Mouse (Mus musculus) myocyte (in vitro differentiated cells): Measurements from ENCODE around the gene Brdt. TPM values are rescaled to one million over a fixed set of nuclear protein-coding genes. Genes with fewer than 3 reads are reported as not detected.

ENCODE experiments used
- H3K27me3 ChIP-seq: one replicate; pipeline ENCODE4 v1.6.1; 2011; ENCODE audit not compliant: control insufficient read depth, insufficient read depth, insufficient read length
- H3K36me3 ChIP-seq: one replicate; pipeline ENCODE4 v1.6.1; 2011; ENCODE audit not compliant: control insufficient read depth, insufficient read depth
- H3K4me2 ChIP-seq: one replicate; pipeline ENCODE4 v1.6.1; 2011; ENCODE audit warnings: low read depth, control low read depth
- H3K4me3 ChIP-seq: one replicate; pipeline ENCODE4 v1.5.1; 2011; ENCODE audit warnings: mild to moderate bottlenecking, control low read depth, moderate library complexity
- H3K79me2 ChIP-seq: one replicate; pipeline ENCODE4 v1.6.1; 2011; ENCODE audit not compliant: control insufficient read depth, insufficient read depth
- H3ac ChIP-seq: one replicate; pipeline ENCODE4 v1.6.1; 2011; ENCODE audit not compliant: control insufficient read depth, insufficient read length
- CEBPB ChIP-seq: IDR thresholded peaks from 2 replicates; pipeline ENCODE4 v1.6.1; 2011; ENCODE audit warnings: mild to moderate bottlenecking, moderate library complexity; ENCODE audit not compliant: poor library complexity, insufficient read depth, severe bottlenecking
- E2F4 ChIP-seq: IDR thresholded peaks from one replicate; pipeline ENCODE4 v1.6.1; 2011; ENCODE audit warnings: mild to moderate bottlenecking, control low read depth, moderate library complexity; ENCODE audit not compliant: insufficient read depth
- MAX ChIP-seq: IDR thresholded peaks from one replicate; pipeline ENCODE4 v1.6.1; 2011; ENCODE audit warnings: low read depth, mild to moderate bottlenecking, control low read depth
- MYOD1 ChIP-seq, 3 experiments: IDR thresholded peaks; one replicate each; pipeline ENCODE4 v1.6.1; 2011; ENCODE audit warnings: control low read depth in 2 of 3, low read depth in 2 of 3, mild to moderate bottlenecking in 2 of 3, moderate library complexity in 1 of 3; ENCODE audit not compliant: insufficient read length in 2 of 3, control insufficient read depth in 1 of 3
- MYOG ChIP-seq, 3 experiments: IDR thresholded peaks; one replicate each; pipeline ENCODE4 v1.6.1; 2011; ENCODE audit warnings: control low read depth in 2 of 3, low read depth in 2 of 3, mild to moderate bottlenecking in 2 of 3; ENCODE audit not compliant: insufficient read length in 2 of 3, control insufficient read depth in 1 of 3, insufficient read depth in 1 of 3
- POLR2A ChIP-seq: IDR thresholded peaks from one replicate; pipeline ENCODE4 v1.6.1; 2011; ENCODE audit warnings: low read depth, mild to moderate bottlenecking, control low read depth, moderate library complexity; ENCODE audit not compliant: insufficient read length
- POLR2AphosphoS2 ChIP-seq: IDR thresholded peaks from one replicate; pipeline ENCODE4 v1.6.1; 2011; ENCODE audit warnings: low read depth, control low read depth; ENCODE audit not compliant: insufficient read length
- REST ChIP-seq: IDR thresholded peaks from one replicate; pipeline ENCODE4 v1.6.1; 2011; ENCODE audit warnings: mild to moderate bottlenecking, control low read depth, moderate library complexity; ENCODE audit not compliant: insufficient read depth, insufficient read length
- SRF ChIP-seq: IDR thresholded peaks from one replicate; pipeline ENCODE4 v1.6.1; 2011; ENCODE audit warnings: low read depth; ENCODE audit not compliant: control insufficient read depth, insufficient read length
- TCF12 ChIP-seq: IDR thresholded peaks from one replicate; pipeline ENCODE4 v1.6.1; 2011; ENCODE audit warnings: mild to moderate bottlenecking, control low read depth; ENCODE audit not compliant: poor library complexity, insufficient read depth, severe bottlenecking
- TCF3 ChIP-seq: IDR thresholded peaks from one replicate; pipeline ENCODE4 v1.6.1; 2011; ENCODE audit warnings: low read depth, control low read depth; ENCODE audit not compliant: insufficient read length
- USF1 ChIP-seq: IDR thresholded peaks from one replicate; pipeline ENCODE4 v1.6.1; 2011; ENCODE audit warnings: low read depth, mild to moderate bottlenecking, control low read depth, moderate library complexity
- polyA plus RNA-seq: library from polyadenylated mRNA; unstranded; fragments of >200 nt; fragmentation: generic; extraction: Trizol; gene quantifications from one replicate; pipeline ENCODE4 v1.2.1, GENCODE M21; 2012; ENCODE audit warnings: missing spikeins

Gene Brdt
- polyA plus RNA-seq, 1 experiment, result 0.95 TPM

- Histone ChIP-seq H3K36me3 (no peaks in the 10 kb centered on the region), H3K27me3 (peaks cover 5% of the 10 kb centered on the region), H3ac (no peak overlapping the region), H3K4me2 (no peak overlapping the region), H3K79me2 (no peaks in the 10 kb centered on the region), H3K4me3 (no peak overlapping the region)
- TF ChIP-seq TCF3, result no peak
- no peak for TF ChIP-seq MYOD1 (IDR thresholded peaks at IDR 0.05; ENCODE audit: control insufficient read depth in 1 of 3, insufficient read length in 2 of 3, low read depth in 2 of 3)
- TF ChIP-seq MYOG (IDR thresholded peaks at IDR 0.05; ENCODE audit: control insufficient read depth in 1 of 3, insufficient read depth in 1 of 3, insufficient read length in 2 of 3, low read depth in 2 of 3), result no peak
- TF ChIP-seq MAX, result no peak
- no peak for TF ChIP-seq REST
- TF ChIP-seq TCF12, result no peak
- TF ChIP-seq POLR2AphosphoS2, result no peak
- TF ChIP-seq CEBPB, result no peak
- no peak for TF ChIP-seq POLR2A
- no peak for TF ChIP-seq E2F4
- no peak for TF ChIP-seq SRF
- no peak for TF ChIP-seq USF1
Measured at GRCm38 (mm10) chr5:107352566-107352965, 21.6 kb downstream of the Brdt start.

DNA sequence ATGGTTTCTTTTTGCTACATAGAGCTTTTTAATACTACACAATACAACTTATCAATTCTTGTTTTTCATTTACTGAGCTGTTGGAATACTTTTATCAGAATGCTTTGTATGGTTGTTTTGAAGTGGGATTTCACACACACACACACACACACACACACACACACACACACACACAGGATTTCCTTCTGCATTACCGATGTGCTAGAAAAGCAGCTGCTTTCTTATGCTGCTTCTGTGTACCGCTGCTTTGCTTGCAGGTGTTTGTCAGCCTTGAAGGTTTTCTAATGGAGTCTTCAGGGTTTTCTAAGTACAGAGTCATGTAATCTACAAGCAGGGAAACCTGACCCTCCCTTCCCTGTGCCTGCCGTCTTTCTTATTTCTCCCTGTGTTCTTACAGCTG is 23.0 kb downstream of the Brdt start:
- Histone ChIP-seq H3ac (no peak overlapping the region), H3K36me3 (no peaks in the 10 kb centered on the region), H3K4me2 (no peak overlapping the region), H3K4me3 (no peak overlapping the region), H3K27me3 (peaks cover 5% of the 10 kb centered on the region), H3K79me2 (no peaks in the 10 kb centered on the region)
- TF ChIP-seq POLR2A, result no peak
- TF ChIP-seq MYOD1 (IDR thresholded peaks at IDR 0.05; ENCODE audit: control insufficient read depth in 1 of 3, insufficient read length in 2 of 3, low read depth in 2 of 3), result no peak
- no peak for TF ChIP-seq CEBPB
- TF ChIP-seq MYOG (IDR thresholded peaks at IDR 0.05; ENCODE audit: control insufficient read depth in 1 of 3, insufficient read depth in 1 of 3, insufficient read length in 2 of 3, low read depth in 2 of 3), result no peak
- TF ChIP-seq USF1, result no peak

DNA sequence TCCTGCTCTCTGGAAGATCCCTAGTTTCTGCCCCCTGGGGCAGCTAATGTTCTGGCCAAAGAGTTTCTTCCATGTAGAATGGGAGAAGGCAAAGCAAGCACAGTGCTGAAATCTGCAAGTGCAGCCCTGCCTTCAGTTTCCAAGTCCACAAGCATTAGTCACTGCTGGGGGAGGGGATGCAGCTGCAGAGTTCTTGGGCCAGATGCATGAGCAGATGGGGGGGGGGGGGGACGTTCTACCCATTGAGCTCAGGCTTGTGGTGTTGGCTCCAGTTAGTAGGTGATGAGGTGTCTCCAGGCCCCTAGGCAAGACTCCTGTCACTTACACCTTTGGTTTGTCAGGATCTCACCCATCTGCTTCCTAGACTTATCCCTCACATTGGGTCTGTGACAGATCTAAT is 24.8 kb downstream of the Brdt start:
- H3K27me3 ChIP-seq, result peaks cover 5% of the 10 kb centered on the region
- H3K79me2 ChIP-seq, result no peaks in the 10 kb centered on the region
- no peak for TF ChIP-seq POLR2AphosphoS2
- TF ChIP-seq TCF12, result no peak
- no peak overlapping the region for H3K4me3 ChIP-seq
- H3ac ChIP-seq, result no peak overlapping the region
- H3K36me3 ChIP-seq, result no peaks in the 10 kb centered on the region
- peak overlapping the region; percentile 24 for H3K4me2 ChIP-seq

- H3K4me3 ChIP-seq, result no peak overlapping the region
- no peaks in the 10 kb centered on the region for H3K79me2 ChIP-seq
- H3K36me3 ChIP-seq, result no peaks in the 10 kb centered on the region
- TF ChIP-seq USF1 (no peak), MYOG (IDR thresholded peaks at IDR 0.05; ENCODE audit: control insufficient read depth in 1 of 3, insufficient read depth in 1 of 3, insufficient read length in 2 of 3, low read depth in 2 of 3) (peak in 2 of 3 experiments; percentile 48 to 57), E2F4 (no peak), POLR2AphosphoS2 (no peak), SRF (no peak), CEBPB (peak; percentile 53; the same call in 1 of the 2 replicates), MYOD1 (IDR thresholded peaks at IDR 0.05; ENCODE audit: control insufficient read depth in 1 of 3, insufficient read length in 2 of 3, low read depth in 2 of 3) (peak in 2 of 3 experiments; percentile 56 to 60)
- H3ac ChIP-seq, result no peak overlapping the region
- peak overlapping the region; percentile 6 for H3K4me2 ChIP-seq
- no peaks in the 10 kb centered on the region for H3K27me3 ChIP-seq
Measured at GRCm38 (mm10) chr5:107357723-107358122, 26.8 kb downstream of the Brdt start.

DNA sequence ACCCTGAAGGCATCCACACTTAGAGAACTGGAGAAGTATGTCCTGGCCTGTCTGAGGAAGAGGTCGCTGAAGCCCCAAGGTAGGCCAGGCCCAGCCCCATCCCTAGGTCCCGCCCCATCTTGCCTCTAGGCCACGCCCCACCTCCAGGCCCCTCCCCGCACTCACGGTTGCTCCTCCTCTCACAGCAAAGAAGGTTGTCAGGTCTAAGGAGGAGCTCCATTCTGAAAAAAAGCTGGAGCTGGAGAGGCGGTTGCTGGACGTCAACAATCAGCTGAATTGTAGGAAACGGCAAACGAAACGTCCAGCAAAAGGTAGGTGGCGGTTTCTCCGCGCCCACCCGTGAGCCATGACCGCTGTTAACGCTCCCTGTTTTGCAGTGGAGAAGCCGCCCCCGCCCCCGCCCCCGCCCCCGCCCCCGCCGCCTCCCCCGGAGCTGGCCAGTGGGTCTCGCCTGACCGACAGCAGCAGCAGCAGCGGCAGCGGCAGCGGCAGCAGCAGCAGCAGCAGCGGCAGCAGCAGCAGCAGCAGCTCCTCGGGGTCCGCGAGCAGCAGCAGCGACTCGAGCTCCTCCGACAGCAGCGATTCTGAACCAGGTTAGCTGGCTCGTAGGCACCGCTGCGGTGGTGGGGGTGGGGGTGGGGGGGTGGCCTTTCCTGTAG is 28.6 kb downstream of the Brdt start:
- Histone ChIP-seq H3K4me3 (peak overlapping the region; percentile 27), H3K36me3 (no peaks in the 10 kb centered on the region), H3K79me2 (no peaks in the 10 kb centered on the region), H3ac (peak overlapping the region; percentile 28), H3K4me2 (peak overlapping the region; percentile 72), H3K27me3 (no peaks in the 10 kb centered on the region)
- TF ChIP-seq MYOD1 (IDR thresholded peaks at IDR 0.05; ENCODE audit: control insufficient read depth in 1 of 3, insufficient read length in 2 of 3, low read depth in 2 of 3) (peak in 1 of 3 experiments; percentile 7), REST (no peak)
